Mouse (Mus musculus) liver, embryonic 14.5 days (tissue): Measurements from ENCODE around the gene Serpinf1.

Experiments
- CTCF ChIP-seq: IDR thresholded peaks from 2 replicates; pipeline ENCODE4 v1.5.1; 2016; ENCODE audit warnings: antibody characterized with exemption, low read depth, control low read depth
- EP300 ChIP-seq: IDR thresholded peaks from 2 replicates; pipeline ENCODE4 v1.6.1; 2016; ENCODE audit warnings: antibody characterized with exemption, low read depth

DNA sequence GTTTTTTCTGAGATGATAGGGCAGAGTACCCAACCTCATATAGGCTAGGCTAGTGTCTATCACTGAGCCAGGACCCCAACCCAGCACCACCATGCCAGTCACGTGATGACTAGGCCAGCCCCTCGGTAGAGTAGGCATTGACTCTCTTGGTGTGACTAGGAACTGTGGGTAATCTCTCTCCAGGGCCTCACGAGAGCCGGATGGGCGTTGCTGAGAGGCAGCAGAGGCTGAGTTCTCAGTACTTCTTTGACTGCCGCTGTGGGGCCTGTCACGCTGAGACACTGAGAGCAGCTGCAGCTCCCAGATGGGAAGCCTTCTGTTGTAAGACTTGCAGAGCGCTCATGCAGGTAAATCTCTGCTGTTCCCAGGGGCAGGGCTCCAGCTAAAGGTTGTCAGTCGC, 22.4 kb downstream of the Serpinf1 start:
- no peak for TF ChIP-seq EP300
- no peak for TF ChIP-seq CTCF
